Mouse (Mus musculus) lung, postnatal 0 days (tissue): ENCODE results near the gene St6galnac3. TPM values are rescaled to one million over a fixed set of nuclear protein-coding genes. Genes with fewer than 3 reads are reported as not detected.

ENCODE experiments used
- ATAC-seq: fragments of 200-750 bp; cut with Nextera tagmentation; 2 replicates; pipeline ENCODE4 v1.8.0; 2017; ENCODE audit warnings: moderate library complexity
- DNase-seq: peaks from one replicate; pipeline ENCODE4 v3.0.0-alpha.2; 2016; ENCODE audit warnings: low spot score
- H3K27ac ChIP-seq: fragments of 300-500 bp; sonication (generic); 2 replicates; pipeline ENCODE4 v1.5.1; 2014; ENCODE audit warnings: antibody characterized with exemption, mild to moderate bottlenecking, low read length, mixed read lengths
- H3K27me3 ChIP-seq: fragments of 300-500 bp; sonication (generic); replicated peaks from 2 replicates; pipeline ENCODE4 v1.6.1; 2014; ENCODE audit warnings: low read length, mixed read lengths; ENCODE audit not compliant: insufficient read depth
- H3K36me3 ChIP-seq: fragments of 300-500 bp; sonication (generic); 2 replicates; pipeline ENCODE4 v1.6.1; 2014; ENCODE audit warnings: low read length, mixed read lengths; ENCODE audit not compliant: insufficient read depth
- H3K4me1 ChIP-seq: fragments of 300-500 bp; sonication (generic); 2 replicates; pipeline ENCODE4 v1.6.1; 2014; ENCODE audit warnings: antibody characterized with exemption, low read depth, low read length, mixed read lengths; ENCODE audit not compliant: insufficient read depth
- H3K4me2 ChIP-seq: fragments of 300-500 bp; sonication (generic); replicated peaks from 2 replicates; pipeline ENCODE4 v1.6.1; 2014; ENCODE audit warnings: low read depth, mild to moderate bottlenecking, low read length, moderate library complexity, mixed read lengths
- H3K4me3 ChIP-seq: fragments of 300-500 bp; sonication (generic); 2 replicates; pipeline ENCODE4 v1.5.1; 2014; ENCODE audit warnings: low read depth, low read length
- H3K9ac ChIP-seq: fragments of 300-500 bp; sonication (generic); replicated peaks from 2 replicates; pipeline ENCODE4 v1.6.1; 2014; ENCODE audit warnings: low read depth, mild to moderate bottlenecking
- H3K9me3 ChIP-seq: fragments of 300-500 bp; sonication (generic); 2 replicates; pipeline ENCODE4 v1.6.1; 2016; ENCODE audit warnings: low read length, mixed read lengths
- CTCF ChIP-seq: IDR thresholded peaks from 2 replicates; pipeline ENCODE4 v1.5.1; 2016; ENCODE audit warnings: antibody characterized with exemption, mild to moderate bottlenecking
- EP300 ChIP-seq: IDR thresholded peaks from 2 replicates; pipeline ENCODE4 v1.6.1; 2016; ENCODE audit warnings: antibody characterized with exemption, mild to moderate bottlenecking, control low read depth
- WGBS: fragments of 180-500 bp; shearing (Covaris S2); extraction: QIAGEN DNeasy Blood & Tissue Kit; methylation state at CpG from one replicate; pipeline ENCODE4 v1.1.7; 2014; 5-methylcytosine and 5-hydroxymethylcytosine counted together
- polyA plus RNA-seq: library from polyadenylated mRNA; unstranded; fragments of >200 nt; fragmentation: Nextera tagmentation; extraction: Ambion mirVana; gene quantifications from 2 replicates; pipeline ENCODE4 v1.2.1, GENCODE M21; 2015

The St6galnac3 gene
- polyA plus RNA-seq, 1 experiment from 2014 or later = 12.9 TPM

- Histone ChIP-seq H3K4me3 (no peak overlapping the region), H3K27ac (no peak overlapping the region), H3K36me3 (no peaks in the 10 kb centered on the region), H3K4me1 (no peaks in the 10 kb centered on the region), H3K9me3 (no peaks in the 10 kb centered on the region), H3K27me3 (no peaks in the 10 kb centered on the region), H3K9ac (no peak overlapping the region), H3K4me2 (no peak overlapping the region)
- TF ChIP-seq CTCF (no peak), EP300 (no peak)
- WGBS = 72% methylated on average over 6 of the region's 6 CpGs
- no peak for DNase-seq
- no peak for ATAC-seq
Measured at GRCm38 (mm10) chr3:153354186-153354987, 370.6 kb downstream of the St6galnac3 start.

- H3K27ac ChIP-seq = no peak overlapping the region
- no peak overlapping the region for H3K4me3 ChIP-seq
- DNase-seq (no peak), ATAC-seq (no peak)
- no peaks in the 10 kb centered on the region for H3K27me3 ChIP-seq
- H3K9ac ChIP-seq = no peak overlapping the region
- TF ChIP-seq EP300 (no peak), CTCF (no peak)
- 87% methylated on average over 16 of the region's 16 CpGs for WGBS
- no peaks in the 10 kb centered on the region for H3K36me3 ChIP-seq
- H3K4me2 ChIP-seq = no peak overlapping the region
- H3K4me1 ChIP-seq = no peaks in the 10 kb centered on the region
- no peaks in the 10 kb centered on the region for H3K9me3 ChIP-seq
Measured at GRCm38 (mm10) chr3:153353313-153354103, 371.5 kb downstream of the St6galnac3 start.

- no peak for DNase-seq
- no peak for TF ChIP-seq EP300
- no peak for TF ChIP-seq CTCF
- no peak overlapping the region for H3K27ac ChIP-seq
- ATAC-seq = no peak
- H3K36me3 ChIP-seq = no peaks in the 10 kb centered on the region
- H3K9me3 ChIP-seq = no peaks in the 10 kb centered on the region
- H3K4me3 ChIP-seq = no peak overlapping the region
- no peak overlapping the region for H3K4me2 ChIP-seq
- H3K4me1 ChIP-seq = no peaks in the 10 kb centered on the region
- no peaks in the 10 kb centered on the region for H3K27me3 ChIP-seq
- 77% methylated on average over 10 of the region's 10 CpGs for WGBS
- no peak overlapping the region for H3K9ac ChIP-seq
Measured at GRCm38 (mm10) chr3:153349981-153350380, 375.0 kb downstream of the St6galnac3 start.

GRCm38 (mm10) chr3:153348797-153349465 lies 376.0 kb downstream of the St6galnac3 start:
- H3K36me3 ChIP-seq = no peaks in the 10 kb centered on the region
- H3K9me3 ChIP-seq = no peaks in the 10 kb centered on the region
- no peak for DNase-seq
- WGBS = 91% methylated on average over 9 of the region's 9 CpGs
- no peak overlapping the region for H3K4me3 ChIP-seq
- H3K4me1 ChIP-seq = no peaks in the 10 kb centered on the region
- ATAC-seq = no peak
- H3K9ac ChIP-seq = no peak overlapping the region
- H3K27me3 ChIP-seq = no peaks in the 10 kb centered on the region
- no peak overlapping the region for H3K27ac ChIP-seq
- H3K4me2 ChIP-seq = no peak overlapping the region
- TF ChIP-seq EP300 = no peak
- peak; percentile 32 for TF ChIP-seq CTCF

GRCm38 (mm10) chr3:153344979-153345378 lies 380.0 kb downstream of the St6galnac3 start:
- TF ChIP-seq EP300 (no peak), CTCF (no peak)
- WGBS = 82% methylated on average over 5 of the region's 5 CpGs
- ATAC-seq = no peak
- no peak for DNase-seq
- Histone ChIP-seq H3K4me3 (no peak overlapping the region), H3K27me3 (no peaks in the 10 kb centered on the region), H3K36me3 (no peaks in the 10 kb centered on the region), H3K27ac (no peak overlapping the region), H3K9ac (no peak overlapping the region), H3K9me3 (no peaks in the 10 kb centered on the region), H3K4me1 (no peaks in the 10 kb centered on the region), H3K4me2 (no peak overlapping the region)

- 57% methylated on average over 2 of the region's 2 CpGs for WGBS
- H3K36me3 ChIP-seq = no peaks in the 10 kb centered on the region
- H3K9ac ChIP-seq = no peak overlapping the region
- no peaks in the 10 kb centered on the region for H3K27me3 ChIP-seq
- no peak for TF ChIP-seq CTCF
- no peak for TF ChIP-seq EP300
- ATAC-seq (no peak), DNase-seq (no peak)
- H3K4me3 ChIP-seq = no peak overlapping the region
- H3K27ac ChIP-seq = no peak overlapping the region
- no peak overlapping the region for H3K4me2 ChIP-seq
- H3K4me1 ChIP-seq = no peaks in the 10 kb centered on the region
- no peaks in the 10 kb centered on the region for H3K9me3 ChIP-seq
Measured at GRCm38 (mm10) chr3:153339940-153340339, 385.0 kb downstream of the St6galnac3 start.
